Mouse (Mus musculus) natural killer cell, adult 2 months (primary cell): ENCODE measurements around the gene Asprv1.

ENCODE experiments used
- DNase-seq, 2 experiments: peaks; one replicate each; pipeline ENCODE4 v3.0.0; 2022; ENCODE audit warnings: low spot score in 2 of 2

The Asprv1 gene

DNA sequence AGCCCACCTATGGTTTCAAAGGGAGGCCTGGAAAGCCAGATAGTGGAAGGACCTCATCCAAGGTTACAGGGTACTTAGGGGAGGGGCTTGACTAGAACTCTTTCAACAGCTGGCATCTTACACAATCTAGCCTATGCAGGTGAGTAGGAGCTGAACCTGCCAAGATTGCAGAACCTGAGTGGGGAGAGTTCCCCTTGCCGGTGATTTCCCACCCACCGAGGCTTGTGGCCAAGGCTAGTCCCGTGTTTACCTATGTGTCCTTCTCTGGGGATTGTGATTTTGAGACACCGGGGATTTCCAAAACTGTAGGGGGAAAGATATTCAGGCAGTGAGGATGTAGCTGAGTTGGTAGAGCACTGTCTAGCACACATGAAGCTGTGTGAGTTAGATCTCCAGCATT, 12.7 kb upstream of the Asprv1 start:
- DNase-seq, result peak; percentile 59 to 77

DNA sequence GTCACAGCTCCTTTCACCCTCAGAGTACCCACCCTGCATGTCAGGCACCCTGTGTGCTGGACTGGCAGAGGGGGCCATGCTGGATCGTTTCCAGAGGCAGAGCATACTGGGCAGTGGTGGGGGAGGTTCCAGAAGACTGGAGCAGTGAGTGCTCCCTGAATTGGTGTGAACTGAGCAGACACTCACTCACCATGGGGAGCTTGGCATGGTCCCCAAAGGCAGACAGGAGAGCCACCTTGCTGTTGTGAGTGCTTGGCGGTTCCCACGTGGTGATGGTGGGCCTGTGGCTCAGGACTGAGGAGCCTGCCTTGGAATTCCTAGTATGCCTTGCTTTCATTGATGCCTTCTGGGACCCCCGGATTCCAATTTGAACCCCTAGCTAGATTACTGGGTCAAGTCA, 4.8 kb upstream of the Asprv1 start:
- no peak for DNase-seq

DNA sequence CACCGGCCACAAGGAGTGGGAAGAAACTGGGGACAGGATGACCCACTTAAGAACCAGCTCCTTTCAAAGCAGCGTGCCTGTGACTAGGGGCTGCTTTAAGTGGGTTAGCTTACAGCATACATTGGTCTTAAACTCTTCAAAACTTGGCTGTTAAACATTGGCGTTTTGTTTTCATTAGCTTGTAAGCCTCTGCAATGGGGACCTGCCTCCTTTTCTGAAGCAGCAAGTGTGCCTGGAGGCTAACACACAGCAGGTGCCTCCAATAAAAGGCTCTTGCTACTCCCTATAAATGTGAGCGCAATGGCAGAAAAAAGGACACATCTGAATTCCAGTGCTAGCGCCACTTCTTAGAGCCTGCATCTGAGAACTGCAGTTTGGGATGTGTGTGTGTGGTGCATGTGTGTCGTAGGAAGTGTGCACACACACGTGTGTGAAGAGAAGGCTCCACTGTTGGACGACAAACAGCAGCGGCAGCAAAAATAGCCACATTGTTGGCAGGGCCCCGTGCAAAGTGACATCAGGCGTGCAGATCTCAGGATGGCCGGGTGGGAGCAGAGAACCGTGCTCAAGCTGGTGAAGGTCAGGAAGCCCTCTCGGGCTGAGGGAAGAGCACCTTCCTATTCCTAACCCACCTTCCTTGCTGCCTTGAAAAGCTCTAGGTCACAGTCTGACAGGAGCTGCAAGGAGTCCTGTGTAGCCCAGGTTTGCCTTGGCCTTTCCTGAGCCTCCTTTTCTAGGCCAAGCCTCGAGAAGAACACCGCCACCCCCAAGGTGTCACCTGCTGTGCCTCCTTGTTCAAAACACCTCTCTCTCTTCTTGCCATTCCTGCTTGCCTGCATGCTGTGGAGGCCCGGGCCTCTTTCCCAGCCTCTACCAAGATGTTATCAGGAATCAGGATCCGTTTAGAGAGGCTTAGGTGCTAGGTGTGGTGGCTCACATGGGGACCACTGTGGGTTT, 3.6 kb upstream of the Asprv1 start:
- no peak for DNase-seq

GRCm38 (mm10) chr6:86630141-86630540, 2.2 kb downstream of the Asprv1 start:
- no peak for DNase-seq

DNA sequence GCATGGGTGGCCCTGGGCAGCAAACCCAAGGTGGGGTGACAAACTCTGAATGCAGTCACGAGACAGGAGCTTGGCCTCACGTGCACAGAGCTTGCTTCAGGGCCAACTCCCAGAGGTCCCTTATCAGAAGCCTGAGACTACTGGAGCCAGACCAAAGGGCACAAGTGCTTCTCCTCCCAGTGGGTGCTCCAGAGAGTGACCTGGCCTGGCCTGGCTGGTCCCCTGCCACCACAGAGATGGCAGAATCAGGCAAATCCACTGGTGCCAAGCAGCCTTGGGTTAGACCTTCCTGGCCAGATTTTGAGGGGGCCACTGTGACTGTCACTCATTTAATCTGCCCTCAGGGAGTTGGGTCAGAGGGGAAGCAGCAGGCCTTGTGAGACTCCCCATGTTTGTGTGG, 8.5 kb downstream of the Asprv1 start:
- no peak for DNase-seq

DNA sequence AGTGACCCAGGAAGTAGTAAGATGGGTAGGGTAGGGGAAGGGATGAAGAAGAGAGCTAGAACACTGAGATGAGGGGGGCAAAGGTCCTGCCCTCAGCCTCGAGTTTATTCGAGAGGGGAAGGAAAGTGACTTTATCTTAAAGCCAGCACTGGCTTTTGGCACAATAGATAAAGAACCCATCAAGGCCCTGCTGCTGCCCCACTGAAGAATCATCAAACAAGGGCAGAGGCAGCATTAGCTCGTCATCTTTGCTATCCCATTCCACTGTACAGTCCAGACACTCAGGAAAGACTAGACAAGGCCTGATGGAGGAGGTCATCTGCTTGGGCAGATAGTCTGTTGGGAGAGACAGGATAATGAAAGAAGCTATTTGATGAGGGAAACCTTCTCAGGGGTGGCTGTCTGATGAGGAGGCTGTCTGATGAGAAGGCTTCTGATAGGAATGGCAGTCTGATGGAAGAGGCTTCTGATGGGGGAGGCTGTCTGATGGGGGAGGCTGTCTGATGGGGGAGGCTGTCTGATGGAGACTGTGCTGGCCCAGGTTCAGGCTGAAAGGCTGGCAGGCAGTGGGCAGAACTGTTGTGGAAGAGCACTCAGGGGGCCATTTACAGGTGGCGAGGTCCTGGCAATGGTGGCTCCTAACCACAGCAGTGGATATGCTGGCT, 9.3 kb downstream of the Asprv1 start:
- no peak for DNase-seq

GRCm38 (mm10) chr6:86637860-86638259, 9.9 kb downstream of the Asprv1 start:
- DNase-seq, result no peak

DNA sequence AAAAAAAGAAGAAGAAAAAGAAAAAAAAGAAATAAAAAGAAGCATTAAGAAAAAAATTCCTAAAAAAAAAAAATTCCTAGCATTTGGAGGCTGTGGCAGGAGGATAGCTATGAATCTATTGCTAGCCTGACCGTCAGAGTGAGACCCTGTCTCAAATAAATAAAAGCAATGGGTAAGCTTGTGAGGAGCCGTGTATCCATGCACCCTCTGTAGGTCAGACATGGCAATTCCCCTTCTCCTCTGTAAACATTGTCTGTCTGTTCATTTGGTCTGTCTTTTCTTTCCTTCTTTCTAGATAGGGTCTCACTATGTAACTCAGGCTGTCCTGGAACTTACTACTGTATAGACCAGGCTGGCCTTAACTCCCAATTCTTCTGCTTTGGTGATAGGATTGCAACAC, 10.5 kb downstream of the Asprv1 start:
- no peak for DNase-seq

DNA sequence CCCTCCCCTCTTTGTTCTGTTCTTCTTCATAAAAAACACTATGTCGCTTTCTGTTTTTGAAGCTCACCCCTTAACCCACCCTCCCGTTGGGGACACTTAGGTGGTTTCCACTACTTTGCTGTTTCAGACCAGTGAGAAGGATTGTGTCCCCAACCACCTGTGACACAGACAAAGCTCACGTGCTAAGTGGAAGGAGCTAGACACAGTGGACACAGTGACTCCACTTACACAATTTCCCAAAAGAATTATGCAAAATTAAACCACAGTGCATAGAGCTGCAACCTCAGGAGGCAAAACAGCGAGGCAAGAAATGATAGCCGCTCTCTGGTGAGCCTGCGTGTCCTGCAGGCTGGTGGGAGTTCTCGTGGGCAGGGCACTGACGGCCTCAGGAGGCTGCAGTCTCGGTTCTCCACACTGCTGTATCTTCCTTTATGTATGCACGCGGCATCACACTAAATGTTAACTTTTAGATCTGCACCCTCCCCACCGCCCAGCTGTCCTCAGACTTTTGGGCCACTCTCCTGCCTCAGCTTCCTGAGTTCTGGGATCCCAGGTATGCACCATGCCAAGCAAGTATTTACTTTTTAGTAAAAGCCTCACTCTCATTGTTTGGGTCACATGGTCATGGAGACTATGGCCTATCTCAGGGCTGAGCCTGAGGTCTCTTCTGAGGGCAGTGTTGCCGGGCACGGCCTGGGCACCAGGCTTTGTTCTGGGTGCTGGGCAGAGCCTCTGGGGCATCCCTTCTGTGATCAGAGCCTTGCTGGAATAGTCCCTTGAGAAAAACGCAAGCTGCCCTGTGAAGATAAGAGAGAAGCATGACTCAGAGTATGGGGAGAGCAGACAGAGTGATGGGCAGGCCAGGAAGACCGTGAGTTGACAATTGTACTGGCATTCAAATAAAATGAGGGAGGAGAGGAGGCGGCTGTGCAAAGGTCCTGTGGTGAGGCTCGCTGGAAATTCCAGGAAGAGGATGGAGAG, 11.5 kb downstream of the Asprv1 start:
- DNase-seq, result no peak

DNA sequence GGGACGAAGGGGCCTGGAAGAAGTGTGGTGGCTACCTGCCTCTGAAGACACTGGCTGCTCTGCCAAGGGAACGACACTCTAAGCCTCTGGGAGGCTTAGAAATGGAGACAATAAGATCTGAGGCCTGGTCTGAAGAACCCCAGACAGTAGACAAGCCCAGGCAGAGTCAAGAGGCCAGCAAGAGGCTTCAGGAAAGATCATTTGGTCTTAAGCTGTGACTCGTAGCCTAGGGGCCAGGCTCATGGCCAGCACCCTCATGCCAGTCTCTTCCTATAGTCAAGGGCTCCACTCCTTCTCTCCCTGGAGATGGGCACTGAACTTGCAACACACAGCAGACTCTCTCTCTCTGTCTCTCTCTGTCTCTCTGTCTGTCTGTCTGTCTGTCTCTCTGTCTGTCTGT, 12.2 kb downstream of the Asprv1 start:
- DNase-seq, result no peak

- DNase-seq, result no peak
These were observed 12.8 kb downstream of the Asprv1 start for GRCm38 (mm10) chr6:86640776-86641175.

DNA sequence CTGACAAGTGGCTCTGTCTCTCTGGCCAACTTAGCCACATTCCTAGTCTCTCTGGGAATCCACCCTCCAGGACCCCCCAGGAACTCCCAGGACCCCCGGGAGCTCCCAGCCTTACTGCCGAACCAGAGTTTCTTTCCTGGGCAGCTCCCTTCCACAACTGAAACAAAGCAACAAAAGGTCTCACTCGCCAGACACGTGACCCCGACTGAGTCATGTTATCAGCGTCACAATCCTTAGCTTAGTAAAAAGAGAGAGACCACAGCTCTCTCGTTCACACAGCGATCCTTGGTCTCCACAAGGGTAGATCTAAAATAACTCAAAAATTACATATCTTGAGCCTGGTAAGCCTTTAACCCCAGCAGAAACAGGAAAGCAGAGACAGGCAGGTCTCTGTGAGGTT, 13.8 kb downstream of the Asprv1 start:
- no peak for DNase-seq

- DNase-seq, result peak in 1 of 2 experiments; percentile 34
These were observed 16.9 kb downstream of the Asprv1 start for GRCm38 (mm10) chr6:86644775-86645400.

DNA sequence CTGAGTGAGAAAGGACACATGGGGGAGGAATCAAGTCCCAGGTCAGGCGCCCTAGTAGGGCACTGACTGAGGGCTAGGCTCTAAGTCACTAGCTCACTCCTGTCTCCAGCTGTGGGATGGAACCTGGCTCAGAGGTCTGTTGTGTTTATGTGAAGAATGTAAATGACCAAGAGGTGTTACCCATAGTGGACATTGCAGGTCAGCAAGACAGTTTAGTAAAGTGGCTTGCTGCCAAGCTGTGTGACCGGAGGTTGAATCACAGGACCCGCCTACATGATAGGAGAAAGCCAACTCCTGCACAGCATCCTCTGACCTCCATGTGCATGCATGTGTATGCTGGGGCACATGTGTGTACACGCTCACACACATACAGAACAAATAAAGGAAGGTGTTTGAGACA, 17.6 kb downstream of the Asprv1 start:
- DNase-seq, result peak; percentile 21 to 54

DNA sequence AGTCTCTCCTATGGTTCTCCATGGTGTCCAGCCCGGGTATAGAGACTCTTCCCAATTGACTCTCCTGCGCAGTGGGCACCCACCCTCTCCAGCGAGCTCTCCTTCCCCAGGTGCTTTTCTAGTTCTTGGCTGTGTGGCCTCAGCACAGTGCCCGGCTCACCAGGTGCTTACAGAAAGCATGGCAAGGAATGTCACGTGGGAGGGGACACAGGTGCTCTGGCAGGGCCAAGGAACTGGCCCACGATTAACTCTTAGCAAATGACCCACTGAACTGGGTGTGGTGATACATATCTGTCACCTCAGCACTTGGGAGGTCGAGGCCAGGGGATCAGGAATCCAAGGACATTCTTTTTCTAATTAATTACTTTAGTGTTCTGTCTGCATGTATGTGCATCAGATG, 18.2 kb downstream of the Asprv1 start:
- DNase-seq, result no peak

GRCm38 (mm10) chr6:86653026-86653425, 25.1 kb downstream of the Asprv1 start:
- DNase-seq, result no peak

GRCm38 (mm10) chr6:86654270-86654916, 26.4 kb downstream of the Asprv1 start:
- no peak for DNase-seq

GRCm38 (mm10) chr6:86658501-86658900, 30.5 kb downstream of the Asprv1 start:
- no peak for DNase-seq

DNA sequence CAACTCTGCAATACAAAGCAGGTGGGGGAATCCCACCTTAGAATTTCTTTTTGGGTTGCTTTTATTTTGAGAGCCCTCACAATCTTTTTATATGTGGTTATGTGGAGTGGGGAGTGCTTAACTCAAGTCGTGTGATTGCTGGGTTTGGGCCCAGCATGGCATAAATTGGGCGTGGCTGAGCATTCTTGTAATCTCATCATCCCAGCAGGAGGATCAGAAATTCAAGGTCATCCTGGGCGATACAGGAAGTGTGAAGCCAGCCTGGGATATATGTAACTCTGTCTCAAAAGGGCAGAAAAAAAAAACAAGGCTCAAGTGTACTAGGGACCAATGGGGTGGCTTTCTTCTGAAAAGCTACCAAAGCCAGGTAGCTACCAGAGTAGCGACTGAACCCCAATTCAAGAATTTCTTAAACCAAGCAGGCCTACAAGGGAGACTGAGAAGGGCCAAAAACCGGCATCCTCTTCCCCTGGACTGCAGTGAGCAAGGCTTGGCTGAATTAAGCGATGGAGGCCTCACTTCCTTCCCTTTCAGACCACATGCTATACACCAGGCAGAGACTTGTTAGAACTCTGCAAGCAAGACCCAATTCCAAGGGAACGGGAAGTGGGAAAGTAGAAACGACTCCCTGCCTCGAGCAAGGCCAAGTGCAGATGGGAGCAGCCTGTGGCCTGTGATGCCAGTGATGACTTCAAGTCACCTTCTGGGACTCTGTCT, 32.4 kb downstream of the Asprv1 start:
- DNase-seq, result no peak

DNA sequence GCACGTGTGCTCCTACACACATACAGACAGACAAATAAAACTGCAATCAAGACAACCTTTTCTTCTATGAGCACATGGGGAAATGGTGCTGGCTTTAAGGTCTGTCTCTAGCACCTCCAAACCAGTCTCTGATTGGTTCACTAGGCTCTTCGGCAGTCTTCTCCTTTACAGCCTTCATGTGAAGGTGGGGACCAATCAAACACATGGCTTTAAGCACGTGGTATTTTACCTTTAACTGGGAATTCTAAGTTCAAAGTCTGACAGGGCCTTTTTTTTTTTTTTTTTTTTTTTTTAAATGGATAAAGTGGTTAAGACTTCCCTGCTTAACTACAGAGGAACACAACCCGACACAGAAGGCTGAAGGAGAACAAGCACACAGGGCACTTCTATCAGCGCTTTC, 37.1 kb downstream of the Asprv1 start:
- no peak for DNase-seq
